Mouse (Mus musculus) ES-E14 (cell line): ENCODE results near the gene Cnot10.

ENCODE experiments used
- CHD2 ChIP-seq: IDR thresholded peaks from 2 replicates; pipeline ENCODE4 v1.6.1; 2014; ENCODE audit warnings: mild to moderate bottlenecking, low read depth, low read length, inconsistent platforms
- MAFK ChIP-seq: IDR thresholded peaks from 2 replicates; pipeline ENCODE4 v1.6.1; 2014; ENCODE audit warnings: mild to moderate bottlenecking, low read depth, low read length, inconsistent platforms; ENCODE audit not compliant: insufficient read depth
- ZC3H11A ChIP-seq: IDR thresholded peaks from 2 replicates; pipeline ENCODE4 v1.6.1; 2012; ENCODE audit warnings: low read depth, mild to moderate bottlenecking, inconsistent platforms, low read length, borderline replicate concordance
- ZNF384 ChIP-seq: IDR thresholded peaks from 2 replicates; pipeline ENCODE4 v1.6.1; 2012; ENCODE audit warnings: low read depth, low read length, inconsistent platforms

- TF ChIP-seq CHD2 (no peak), MAFK (no peak), ZC3H11A (no peak), ZNF384 (no peak)
Observed at GRCm38 (mm10) chr9:114546765-114547164, 93.2 kb downstream of the Cnot10 start.
